Mouse (Mus musculus): ENCODE measurements at regions not wholly inside any gene's neighbourhood (a gene's known extent, or its start where the extent isn't known, plus 50 kb on each side); places are given as distances from the start of the nearest gene placed in this dataset.

DNA sequence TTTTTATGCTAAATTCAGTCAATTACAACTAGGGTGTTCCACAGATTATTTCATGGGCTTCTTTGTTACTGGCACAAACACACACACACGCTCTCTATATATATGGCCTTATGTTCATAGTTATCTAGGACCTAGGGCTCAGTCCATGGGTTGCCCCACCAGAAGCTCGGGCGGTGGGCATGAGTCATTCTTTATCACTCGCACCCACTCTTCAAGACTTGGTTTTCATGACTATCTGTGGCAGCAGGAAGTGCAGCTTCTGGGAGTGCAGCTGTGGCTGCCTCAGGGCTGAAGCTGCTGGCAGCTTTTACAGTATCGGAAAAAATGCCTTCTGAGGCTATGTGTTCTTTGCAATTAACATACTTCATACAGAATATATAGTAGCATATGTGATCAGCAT is 198.7 kb downstream of the Ipo11 start:
- no peak for ATAC-seq (replicated peaks; ENCODE audit: poor library complexity, severe bottlenecking)

DNA sequence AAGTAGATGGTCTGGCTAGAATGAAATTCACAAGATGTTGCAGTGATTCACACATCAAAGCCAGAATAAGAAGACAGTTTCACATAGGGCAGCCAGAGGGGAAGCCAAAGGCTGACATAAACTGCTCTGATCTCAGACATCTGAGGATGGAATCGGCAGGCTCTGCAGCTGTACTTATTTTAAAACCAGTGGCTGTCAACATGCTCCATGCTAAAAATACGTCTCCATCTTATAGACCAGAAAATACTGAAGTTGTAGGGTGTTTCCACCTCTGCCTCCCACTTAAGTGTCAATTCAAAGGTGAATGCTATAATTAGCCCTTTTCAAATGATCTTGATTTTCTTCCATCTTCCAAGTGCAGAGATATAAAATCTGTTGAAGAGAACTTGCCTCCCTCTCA is 202.4 kb downstream of the Ipo11 start:
- ATAC-seq (replicated peaks; ENCODE audit: poor library complexity, severe bottlenecking), result no peak

DNA sequence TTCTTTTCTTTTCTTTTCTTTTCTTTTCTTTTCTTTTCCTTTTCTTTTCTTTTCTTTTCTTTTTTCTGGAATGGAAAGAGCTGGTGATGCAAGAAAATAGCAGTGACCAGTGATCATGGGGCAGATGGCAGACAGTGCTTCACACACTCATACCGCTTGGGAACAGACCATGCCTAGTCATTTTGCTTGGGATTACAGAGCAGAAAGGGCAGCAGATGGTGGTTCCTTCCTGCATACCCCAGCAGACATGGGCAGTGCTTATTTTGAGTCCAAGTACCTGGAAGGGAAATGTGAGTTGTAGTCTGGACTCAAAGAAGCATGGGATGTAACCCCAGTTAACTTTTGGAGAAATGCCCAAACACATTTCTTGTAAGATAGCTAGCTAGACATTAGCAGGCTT is 203.9 kb downstream of the Ipo11 start:
- no peak for ATAC-seq (replicated peaks; ENCODE audit: poor library complexity, severe bottlenecking)

DNA sequence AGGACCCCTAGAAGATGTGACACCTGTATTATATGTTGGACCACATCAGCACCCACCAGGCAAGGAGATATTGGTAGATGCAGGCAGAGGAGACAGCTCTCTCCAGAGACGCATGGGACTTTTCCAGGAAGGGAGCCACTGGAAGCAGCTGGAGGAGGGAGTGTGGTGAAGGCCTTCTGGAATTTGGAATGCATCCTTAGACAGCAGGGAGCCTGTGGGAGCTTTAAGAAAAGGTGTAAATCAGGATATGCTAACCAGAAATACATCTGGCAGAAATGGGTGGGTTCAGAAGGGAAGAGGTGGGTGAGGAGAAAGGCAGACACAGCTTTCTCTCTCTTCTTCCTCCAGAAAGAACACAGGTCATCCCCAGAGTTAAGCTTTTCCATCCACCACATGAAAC is 213.4 kb downstream of the Ipo11 start:
- ATAC-seq (replicated peaks; ENCODE audit: poor library complexity, severe bottlenecking), result no peak

DNA sequence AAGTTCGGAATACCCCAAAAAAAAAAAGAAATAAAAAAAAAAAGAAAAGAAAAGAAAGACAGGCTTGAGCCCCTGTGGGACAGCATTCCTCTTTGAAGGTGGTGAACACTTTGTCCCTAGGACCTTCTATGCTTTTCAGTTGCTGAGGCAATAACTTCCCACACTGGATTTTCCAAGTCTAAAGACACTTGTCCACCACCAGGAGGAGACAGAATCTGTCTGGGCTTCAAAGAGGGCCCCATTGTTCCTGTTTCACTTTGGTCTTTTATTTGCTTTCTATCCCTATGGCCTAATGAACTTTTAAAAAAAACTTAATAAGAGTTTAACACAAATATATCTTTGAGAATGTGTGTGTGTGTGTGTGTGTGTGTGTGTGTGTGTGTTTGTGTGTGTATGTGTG is 215.6 kb downstream of the Ipo11 start:
- ATAC-seq (replicated peaks; ENCODE audit: poor library complexity, severe bottlenecking), result peak; percentile 75

DNA sequence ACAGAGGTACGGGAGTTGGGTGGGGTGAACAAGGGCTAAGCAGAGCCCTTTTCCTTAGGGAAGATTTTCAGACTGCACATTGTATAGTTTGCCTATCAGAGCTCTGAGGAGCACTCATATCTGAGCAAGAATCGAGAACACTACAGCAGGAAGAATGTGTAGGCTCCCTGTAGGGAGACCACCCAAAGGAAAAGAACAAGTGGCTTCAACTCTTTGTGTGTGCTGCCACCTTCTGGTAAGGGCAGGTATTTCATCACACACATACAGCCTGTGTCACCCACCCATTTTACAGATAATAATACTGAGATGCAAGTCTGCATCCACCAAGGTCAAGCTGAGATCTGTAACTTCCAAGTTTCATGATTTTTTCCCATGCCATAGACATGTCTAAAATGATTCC is 221.0 kb downstream of the Ipo11 start:
- ATAC-seq (replicated peaks; ENCODE audit: poor library complexity, severe bottlenecking), result peak; percentile 66

DNA sequence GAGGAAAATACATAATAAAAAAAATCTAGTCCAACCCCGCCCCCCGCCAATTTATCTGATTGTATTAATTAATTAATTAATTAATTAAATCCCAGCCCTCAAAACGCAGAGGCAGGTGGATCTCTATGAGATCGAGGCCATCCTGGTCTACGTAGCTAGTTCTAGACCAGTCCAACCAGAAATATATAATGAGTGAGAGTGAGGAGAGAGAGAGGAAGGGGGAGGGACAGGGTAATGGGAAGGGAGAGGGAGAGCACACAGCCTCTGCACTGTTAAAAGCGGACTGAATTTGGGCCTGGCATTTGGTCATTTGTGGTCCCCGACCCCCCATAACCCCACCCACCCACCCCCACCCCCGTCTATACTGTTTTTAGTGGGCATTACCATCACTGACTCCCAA is 221.5 kb downstream of the Ipo11 start:
- no peak for ATAC-seq (replicated peaks; ENCODE audit: poor library complexity, severe bottlenecking)

DNA sequence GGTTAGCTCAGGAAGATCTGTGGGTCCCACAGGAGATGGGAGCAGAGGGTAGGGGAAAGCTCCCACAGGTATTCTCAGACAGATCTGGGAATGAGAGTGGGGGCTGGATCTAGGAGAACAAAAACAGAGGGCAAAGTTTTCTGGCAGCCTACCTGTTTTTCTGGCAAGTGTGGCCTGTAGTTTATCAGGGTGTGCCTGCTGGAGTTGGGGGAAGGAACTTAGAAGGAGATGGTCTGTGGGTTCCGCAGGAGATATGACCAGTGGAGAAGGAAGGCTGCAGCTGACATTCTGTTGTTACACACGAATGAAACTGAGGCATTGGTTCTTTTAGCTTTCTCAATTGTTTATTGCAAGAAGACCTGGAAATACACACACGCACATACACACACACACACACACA is 226.2 kb downstream of the Ipo11 start:
- 0 out of 2 replicates have a peak, but pooled peaks have one; percentile 22 for ATAC-seq (replicated peaks; ENCODE audit: poor library complexity, severe bottlenecking)

DNA sequence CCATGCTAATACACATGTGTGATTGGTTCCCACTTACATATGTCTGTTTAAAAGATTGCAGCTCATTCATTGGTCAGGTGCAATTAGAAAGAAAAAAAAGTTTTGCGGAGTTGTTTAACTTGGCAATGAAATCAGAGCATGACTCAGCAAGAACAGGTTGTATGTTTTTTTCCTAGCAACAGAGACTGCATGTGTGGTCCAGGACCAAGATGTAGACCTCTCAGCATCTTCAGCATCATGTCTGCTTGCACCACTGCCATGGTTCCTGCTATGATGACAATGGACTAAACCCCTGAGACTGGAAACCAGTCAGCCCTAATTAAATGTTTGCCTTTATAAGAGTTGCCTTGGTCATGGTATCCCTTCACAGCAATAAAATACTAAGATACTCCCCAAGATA is 236.4 kb downstream of the Ipo11 start:
- ATAC-seq (replicated peaks; ENCODE audit: poor library complexity, severe bottlenecking), result no peak

DNA sequence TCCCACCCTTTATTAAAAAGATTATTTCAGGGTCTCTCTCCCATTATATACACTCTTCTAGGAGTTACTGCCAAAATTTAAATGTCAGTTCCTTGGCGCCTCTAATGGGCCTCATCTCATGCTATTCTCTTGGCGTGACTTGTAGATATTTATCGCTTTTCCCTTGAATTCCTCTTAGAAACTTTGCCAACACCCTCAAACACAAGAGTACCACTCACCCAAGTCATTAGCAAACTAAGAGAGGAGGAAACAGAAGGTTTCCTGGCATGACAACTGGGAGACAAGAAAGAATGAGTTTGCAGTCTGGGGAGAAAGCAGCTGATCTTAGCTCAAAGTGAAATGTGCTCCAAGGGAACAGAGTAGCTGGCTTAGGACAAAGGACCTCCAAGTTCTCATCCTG is 236.8 kb downstream of the Ipo11 start:
- ATAC-seq (replicated peaks; ENCODE audit: poor library complexity, severe bottlenecking), result no peak

DNA sequence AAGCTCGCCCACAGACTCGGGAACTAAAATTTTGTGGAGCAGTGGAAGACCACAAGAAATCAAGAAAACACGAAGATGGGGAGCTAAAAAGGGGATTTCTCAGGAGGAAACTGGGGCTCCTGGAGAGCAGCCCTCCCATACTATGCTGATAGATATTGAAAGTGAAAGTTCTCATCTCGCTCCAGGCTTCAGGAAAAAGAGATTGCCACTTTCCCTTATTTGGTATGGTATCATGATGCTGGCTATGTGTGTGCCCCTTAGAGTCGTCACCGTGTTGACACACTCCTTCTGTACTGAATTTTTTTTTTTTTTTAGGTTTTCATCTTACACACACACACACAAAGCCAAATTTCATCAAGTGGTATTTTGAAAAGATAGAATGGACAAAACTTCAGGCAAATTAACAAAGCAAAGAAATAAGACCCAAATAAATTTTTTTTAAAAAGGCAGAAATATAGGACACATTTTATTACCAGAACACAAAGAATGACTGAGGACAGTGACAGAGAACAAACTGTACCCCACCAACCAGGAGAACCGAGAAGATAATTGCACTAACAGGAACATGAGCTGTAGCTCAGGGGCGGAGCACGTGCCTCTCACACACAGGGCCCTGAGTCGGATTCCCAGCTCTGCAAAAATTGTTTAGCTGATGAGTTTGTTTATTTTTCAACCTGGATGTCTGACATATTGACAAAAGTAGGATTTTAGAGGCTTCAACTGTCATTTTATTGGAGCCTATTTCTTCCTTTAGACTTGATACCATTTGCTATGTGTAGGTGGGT is 244.8 kb downstream of the Ipo11 start:
- ATAC-seq (replicated peaks; ENCODE audit: poor library complexity, severe bottlenecking), result peak; percentile 92

DNA sequence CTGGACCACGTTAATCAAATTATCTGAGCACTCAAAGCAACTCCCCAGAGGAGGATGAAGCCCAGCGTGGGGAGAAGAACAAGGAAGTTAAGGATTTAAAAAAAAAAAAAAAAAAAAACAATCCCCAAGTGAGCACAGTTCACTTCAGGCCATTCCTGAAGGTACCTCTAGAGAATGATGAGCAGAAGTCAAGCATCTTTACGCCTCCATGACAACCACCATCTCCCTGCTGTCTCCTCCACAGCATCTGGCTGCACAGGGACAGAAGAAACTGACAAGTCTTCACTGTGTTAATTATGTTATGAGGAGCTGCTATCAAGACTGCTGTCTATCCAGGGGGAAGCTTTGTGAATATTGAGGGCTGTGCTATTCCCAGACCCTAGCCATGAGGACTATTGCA is 246.6 kb downstream of the Ipo11 start:
- no peak for ATAC-seq (replicated peaks; ENCODE audit: poor library complexity, severe bottlenecking)

DNA sequence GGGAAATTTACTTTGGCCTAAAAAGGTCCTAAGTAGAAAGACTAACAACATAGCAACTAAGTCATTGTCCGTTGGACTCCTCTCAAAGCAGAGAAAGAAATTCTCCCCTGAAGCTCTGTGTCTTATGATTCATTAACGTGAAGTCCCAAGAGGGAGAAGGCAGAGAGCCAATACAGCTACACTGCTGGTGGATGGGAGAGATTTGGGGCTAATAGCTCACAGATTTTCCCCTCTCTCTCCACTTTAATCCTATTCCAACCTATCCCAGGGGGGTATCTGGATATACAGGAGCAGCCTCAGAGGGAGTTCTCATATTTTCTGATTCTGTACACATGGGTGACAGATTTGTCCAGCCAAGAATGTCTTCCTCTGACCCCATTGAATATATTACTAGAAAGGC is 247.1 kb downstream of the Ipo11 start:
- no peak for ATAC-seq (replicated peaks; ENCODE audit: poor library complexity, severe bottlenecking)

DNA sequence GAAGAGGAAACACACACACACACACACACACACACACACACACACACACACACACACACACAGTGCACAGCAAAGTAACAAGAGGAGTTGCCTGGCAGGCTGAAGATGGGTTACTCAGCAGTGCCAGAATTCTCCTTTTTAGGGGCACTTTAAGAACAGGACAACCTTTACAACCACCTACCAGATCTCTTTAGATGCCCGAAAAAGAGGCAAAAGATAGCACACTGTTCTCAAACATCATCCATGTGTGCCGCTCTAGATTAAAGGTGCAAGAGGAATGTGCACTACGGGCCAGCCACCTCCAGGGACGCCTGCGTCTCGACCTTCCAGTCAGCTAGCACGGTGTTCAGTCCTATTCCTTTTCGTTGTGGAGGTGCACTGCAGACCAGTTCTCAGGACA is 247.7 kb downstream of the Ipo11 start:
- no peak for ATAC-seq (replicated peaks; ENCODE audit: poor library complexity, severe bottlenecking)

DNA sequence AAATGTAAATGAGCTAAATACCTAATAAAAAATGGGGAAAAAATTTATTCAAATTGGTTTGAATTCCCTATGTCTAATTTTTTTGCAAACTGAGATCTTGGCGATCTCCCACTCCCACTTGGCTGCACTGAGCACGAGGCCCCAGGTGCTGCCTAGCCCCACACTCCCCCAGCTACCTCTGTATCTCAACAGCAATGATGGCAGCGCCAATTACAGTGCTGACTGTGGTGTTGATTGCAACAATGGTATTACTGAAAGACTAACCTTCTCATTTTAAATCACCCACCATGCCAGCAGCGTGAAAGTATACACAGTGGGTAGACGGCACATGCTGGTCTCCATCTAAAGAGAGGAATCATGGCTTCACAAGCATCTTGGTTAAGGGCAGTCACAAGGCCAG is 267.1 kb downstream of the Ipo11 start:
- ATAC-seq (replicated peaks; ENCODE audit: poor library complexity, severe bottlenecking), result no peak

DNA sequence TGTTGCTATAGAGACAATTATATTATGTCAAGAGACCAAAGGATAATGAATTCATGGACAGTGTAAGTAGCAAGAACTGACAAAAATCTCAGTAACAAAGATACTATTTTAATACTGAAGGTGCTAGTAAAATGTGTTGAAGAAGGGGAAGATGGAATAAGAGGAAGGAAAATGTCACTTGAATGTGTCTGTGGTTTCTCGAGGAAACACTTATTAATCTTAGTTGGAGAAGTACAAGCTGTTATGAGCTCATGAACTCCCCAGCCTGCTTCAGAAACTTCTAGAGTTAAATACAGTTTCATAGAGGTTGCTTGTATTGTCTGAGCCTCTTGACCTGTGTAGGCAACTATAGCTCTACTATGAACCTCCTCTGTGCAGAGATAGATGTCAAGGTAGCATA is 274.6 kb downstream of the Ipo11 start:
- ATAC-seq (replicated peaks; ENCODE audit: poor library complexity, severe bottlenecking), result no peak

DNA sequence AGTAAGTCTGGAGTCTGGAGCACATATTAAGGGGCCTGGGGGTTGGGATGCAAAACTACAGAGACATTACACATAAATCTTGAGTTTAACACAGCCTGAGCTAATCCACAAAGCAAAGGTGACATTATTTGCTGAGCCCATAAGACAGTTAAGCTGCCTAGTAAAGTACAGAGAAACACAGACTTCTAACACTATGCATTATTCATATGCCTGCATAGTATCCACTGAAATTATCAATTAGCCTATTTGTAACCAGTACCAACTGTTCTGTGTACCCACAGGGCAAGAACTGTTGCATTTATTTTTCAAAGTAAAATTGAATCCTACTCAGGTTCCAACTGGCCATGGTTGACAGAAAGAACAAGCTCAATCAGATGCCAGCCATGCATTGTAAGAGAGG is 287.4 kb downstream of the Ipo11 start:
- ATAC-seq (replicated peaks; ENCODE audit: poor library complexity, severe bottlenecking), result no peak

DNA sequence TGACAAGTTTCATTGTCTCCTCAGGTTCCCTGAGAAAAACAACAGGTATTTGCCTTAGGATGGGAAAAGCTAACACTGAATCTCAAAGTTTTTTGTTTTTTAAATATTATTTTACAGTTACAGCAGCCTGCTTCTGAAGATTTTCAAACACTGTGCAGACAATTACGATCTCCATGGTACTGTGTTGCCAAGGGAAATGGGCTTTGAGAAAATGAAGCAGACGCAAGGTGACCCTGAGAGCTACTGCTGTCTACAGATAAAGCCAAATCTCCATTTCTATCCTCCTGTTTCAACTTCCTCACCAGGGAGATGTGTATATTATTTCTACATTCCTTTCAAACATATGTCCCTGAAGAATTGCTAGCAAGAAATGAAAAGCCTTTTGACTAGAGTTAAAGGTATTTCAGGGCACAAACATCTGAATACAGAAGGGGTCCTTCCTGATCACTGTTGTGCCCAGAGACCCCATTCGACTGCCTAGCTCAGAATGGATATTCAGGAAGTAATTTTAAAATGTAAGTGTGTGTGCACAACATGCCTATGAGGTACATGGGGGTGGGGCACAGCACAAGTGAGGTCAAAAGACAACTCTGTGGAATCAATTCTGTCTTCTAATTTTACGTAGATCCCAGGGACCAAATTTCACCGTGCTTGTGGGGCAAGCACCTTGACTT is 293.3 kb downstream of the Ipo11 start:
- ATAC-seq (replicated peaks; ENCODE audit: poor library complexity, severe bottlenecking), result no peak

DNA sequence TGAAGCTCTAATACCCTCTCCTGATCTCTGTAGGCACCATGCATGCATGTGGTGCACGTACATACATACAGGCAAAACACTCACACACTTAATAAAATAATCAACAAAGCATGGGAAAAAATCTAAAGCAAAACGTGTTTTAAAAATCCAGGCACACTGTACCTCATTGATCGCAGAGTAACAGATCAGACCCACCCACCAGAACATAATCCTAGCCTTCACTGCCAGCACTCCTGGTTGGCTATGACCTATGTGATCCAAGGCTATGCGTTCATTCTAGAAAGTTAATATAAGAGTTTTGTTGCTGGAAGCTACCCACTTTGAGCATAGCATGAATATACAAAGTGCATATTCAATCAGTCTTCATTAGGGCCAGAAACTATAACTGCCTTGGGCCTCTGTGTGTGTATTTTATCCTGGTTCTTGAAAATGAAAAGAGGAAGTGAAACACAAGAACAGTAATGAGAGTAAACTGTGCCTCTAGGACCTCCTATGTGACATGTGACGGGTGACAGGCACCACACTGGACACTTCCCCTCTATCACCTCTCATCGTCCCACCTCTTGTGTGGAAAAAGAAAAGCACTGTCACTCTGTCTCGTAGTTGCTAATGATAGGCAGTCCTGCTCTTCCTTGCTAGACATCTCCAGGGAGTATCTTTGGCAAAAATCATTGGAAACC is 297.9 kb downstream of the Ipo11 start:
- peak; percentile 98 for ATAC-seq (replicated peaks; ENCODE audit: poor library complexity, severe bottlenecking)

DNA sequence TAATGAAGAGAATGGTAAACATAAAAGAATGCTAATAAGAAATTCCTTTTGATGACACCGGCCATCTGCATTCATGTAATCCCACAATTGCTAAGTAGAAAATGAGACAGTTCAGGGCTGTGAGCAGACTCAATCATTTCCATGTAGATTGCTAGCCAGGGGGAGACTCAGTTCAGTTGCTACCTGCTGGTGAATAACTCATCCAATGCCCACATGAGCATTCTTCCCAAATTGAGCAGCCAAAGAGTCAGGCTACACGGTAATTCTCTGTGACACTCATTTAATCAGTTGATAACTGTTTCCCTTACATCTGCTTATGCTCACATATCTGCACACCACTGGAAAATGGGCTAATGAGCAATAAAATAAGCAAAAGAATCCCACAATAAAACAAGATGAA is 345.0 kb downstream of the Ipo11 start:
- no peak for ATAC-seq (replicated peaks; ENCODE audit: poor library complexity, severe bottlenecking)

DNA sequence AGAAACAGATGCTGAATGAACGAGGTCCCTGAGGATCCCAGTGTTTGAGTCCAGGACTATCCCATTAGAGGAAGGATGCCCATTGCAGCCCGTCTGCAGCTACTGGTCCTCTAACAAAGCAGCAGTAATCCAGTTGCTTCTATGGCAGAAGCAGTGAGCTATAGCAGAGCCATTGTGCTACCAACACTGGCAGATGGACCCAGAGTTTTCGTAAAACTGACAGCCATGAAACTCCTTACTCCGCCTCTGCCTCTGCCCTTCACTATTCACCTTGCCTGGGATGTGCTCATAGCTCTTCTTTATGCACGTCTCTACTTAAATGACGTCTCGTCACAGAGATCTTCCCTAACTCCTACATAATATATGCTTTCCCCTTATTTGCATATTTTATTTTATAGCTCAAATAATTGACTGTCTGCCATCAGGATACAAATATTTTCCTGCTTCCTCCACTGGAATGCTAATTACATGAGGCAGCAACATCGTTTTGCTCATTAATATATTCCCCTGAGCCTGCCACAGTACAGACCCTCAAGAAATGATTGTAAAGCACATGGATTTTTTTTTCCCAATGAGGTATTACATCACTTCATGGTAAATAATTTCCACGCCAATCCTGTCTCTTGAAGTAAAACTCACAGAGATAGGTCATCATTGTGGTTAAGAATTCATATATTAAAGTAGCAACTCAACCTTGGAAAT is 368.9 kb downstream of the Ipo11 start:
- ATAC-seq (replicated peaks; ENCODE audit: poor library complexity, severe bottlenecking), result no peak

Data from granulocyte monocyte progenitor cell, adult 5-6 weeks (primary cell).